Mouse (Mus musculus) heart, embryonic 15.5 days (tissue): ENCODE results near the gene Evl. TPM values are rescaled to one million over a fixed set of nuclear protein-coding genes. Genes with fewer than 3 reads are reported as not detected.

Source experiments
- ATAC-seq: fragments of 200-750 bp; cut with Nextera tagmentation; replicated peaks from 2 replicates; pipeline ENCODE4 v1.8.0; 2017; ENCODE audit warnings: low read depth, moderate TSS enrichment; ENCODE audit not compliant: insufficient number of reproducible peaks, insufficient read depth, low FRiP score
- H3K27ac ChIP-seq: fragments of 300-500 bp; sonication (generic); 2 replicates; pipeline ENCODE4 v1.5.1; 2015; ENCODE audit warnings: mild to moderate bottlenecking, inconsistent platforms
- H3K27me3 ChIP-seq: fragments of 300-500 bp; sonication (generic); 2 replicates; pipeline ENCODE4 v1.6.1; 2015; ENCODE audit warnings: inconsistent platforms
- H3K36me3 ChIP-seq: fragments of 300-500 bp; sonication (generic); 2 replicates; pipeline ENCODE4 v1.6.1; 2015; ENCODE audit warnings: mild to moderate bottlenecking, inconsistent platforms
- H3K4me1 ChIP-seq: fragments of 300-500 bp; sonication (generic); replicated peaks from 2 replicates; pipeline ENCODE4 v1.6.1; 2015; ENCODE audit warnings: inconsistent platforms
- H3K4me2 ChIP-seq: fragments of 300-500 bp; sonication (generic); 2 replicates; pipeline ENCODE4 v1.6.1; 2015; ENCODE audit warnings: inconsistent platforms, mild to moderate bottlenecking, moderate library complexity
- H3K4me3 ChIP-seq: fragments of 300-500 bp; sonication (generic); 2 replicates; pipeline ENCODE4 v1.5.1; 2015; ENCODE audit warnings: mild to moderate bottlenecking, inconsistent platforms
- H3K9ac ChIP-seq: fragments of 300-500 bp; sonication (generic); 2 replicates; pipeline ENCODE4 v1.6.1; 2015; ENCODE audit warnings: mild to moderate bottlenecking, inconsistent platforms
- H3K9me3 ChIP-seq: fragments of 300-500 bp; sonication (generic); replicated peaks from 2 replicates; pipeline ENCODE4 v1.6.1; 2016; ENCODE audit warnings: inconsistent platforms
- WGBS: fragments of 180-500 bp; shearing (Covaris S2); methylation state at CpG from one replicate; pipeline ENCODE4 v1.1.7; 2015; ENCODE audit warnings: mixed read lengths; 5-methylcytosine and 5-hydroxymethylcytosine counted together
- microRNA counts: library from miRNA; unstranded; fragments of <30 nt; microRNA quantifications from one replicate; lab custom pipeline; 2016
- microRNA-seq: library from miRNA; unstranded; fragments of <30 nt; microRNA quantifications from one replicate; pipeline ENCODE4, GENCODE M21; 2016
- polyA plus RNA-seq: library from polyadenylated mRNA; unstranded; fragments of >200 nt; fragmentation: Nextera tagmentation; extraction: Ambion mirVana; gene quantifications from 2 replicates; pipeline ENCODE4 v1.2.1, GENCODE M21; 2015

The Evl gene
- polyA plus RNA-seq, 1 experiment from 2014 or later: 33.8 TPM

GRCm38 (mm10) chr12:108715854-108716253, 161.3 kb downstream of the Evl start:
- H3K36me3 ChIP-seq: no peaks in the 10 kb centered on the region
- H3K9me3 ChIP-seq: no peaks in the 10 kb centered on the region
- H3K9ac ChIP-seq: no peak overlapping the region
- WGBS: 70% methylated on average over 5 of the region's 5 CpGs
- no peaks in the 10 kb centered on the region for H3K4me1 ChIP-seq
- no peak for ATAC-seq
- no peak overlapping the region for H3K27ac ChIP-seq
- H3K4me2 ChIP-seq: no peak overlapping the region
- no peak overlapping the region for H3K4me3 ChIP-seq
- H3K27me3 ChIP-seq: no peaks in the 10 kb centered on the region

GRCm38 (mm10) chr12:108718485-108718884, 164.0 kb downstream of the Evl start:
- H3K4me2 ChIP-seq: no peak overlapping the region
- ATAC-seq: no peak
- H3K4me1 ChIP-seq: no peaks in the 10 kb centered on the region
- no peaks in the 10 kb centered on the region for H3K27me3 ChIP-seq
- WGBS: 84% methylated on average over 3 of the region's 3 CpGs
- no peak overlapping the region for H3K27ac ChIP-seq
- H3K4me3 ChIP-seq: no peak overlapping the region
- H3K36me3 ChIP-seq: no peaks in the 10 kb centered on the region
- H3K9me3 ChIP-seq: no peaks in the 10 kb centered on the region
- H3K9ac ChIP-seq: no peak overlapping the region

- H3K9me3 ChIP-seq: no peaks in the 10 kb centered on the region
- H3K4me1 ChIP-seq: no peaks in the 10 kb centered on the region
- no peak for ATAC-seq
- no peak overlapping the region for H3K4me3 ChIP-seq
- WGBS: 90% methylated on average over 4 of the region's 4 CpGs
- no peaks in the 10 kb centered on the region for H3K27me3 ChIP-seq
- H3K9ac ChIP-seq: no peak overlapping the region
- no peaks in the 10 kb centered on the region for H3K36me3 ChIP-seq
- H3K27ac ChIP-seq: no peak overlapping the region
- H3K4me2 ChIP-seq: no peak overlapping the region
These were observed 167.9 kb downstream of the Evl start for GRCm38 (mm10) chr12:108722464-108722863.

- Histone ChIP-seq H3K27me3 (no peaks in the 10 kb centered on the region), H3K4me2 (no peak overlapping the region), H3K36me3 (no peaks in the 10 kb centered on the region), H3K27ac (no peak overlapping the region), H3K9me3 (no peaks in the 10 kb centered on the region), H3K4me3 (no peak overlapping the region), H3K9ac (no peak overlapping the region), H3K4me1 (no peaks in the 10 kb centered on the region)
- 65% methylated on average over 3 of the region's 3 CpGs for WGBS
- ATAC-seq: no peak
These were observed 169.3 kb downstream of the Evl start for GRCm38 (mm10) chr12:108723841-108724240.

- no peak overlapping the region for H3K4me2 ChIP-seq
- H3K9me3 ChIP-seq: no peaks in the 10 kb centered on the region
- no peaks in the 10 kb centered on the region for H3K36me3 ChIP-seq
- no peak for ATAC-seq
- H3K27me3 ChIP-seq: no peaks in the 10 kb centered on the region
- H3K9ac ChIP-seq: no peak overlapping the region
- H3K4me3 ChIP-seq: no peak overlapping the region
- no peaks in the 10 kb centered on the region for H3K4me1 ChIP-seq
- H3K27ac ChIP-seq: no peak overlapping the region
- WGBS: 90% methylated on average over 2 of the region's 2 CpGs
These were observed 179.9 kb downstream of the Evl start for GRCm38 (mm10) chr12:108734386-108734785.

GRCm38 (mm10) chr12:108737838-108738237, 183.3 kb downstream of the Evl start:
- Histone ChIP-seq H3K27ac (no peak overlapping the region), H3K4me3 (no peak overlapping the region), H3K4me2 (no peak overlapping the region), H3K9ac (no peak overlapping the region), H3K9me3 (no peaks in the 10 kb centered on the region), H3K4me1 (no peaks in the 10 kb centered on the region), H3K36me3 (no peaks in the 10 kb centered on the region), H3K27me3 (no peaks in the 10 kb centered on the region)
- no peak for ATAC-seq
- 86% methylated on average over 7 of the region's 7 CpGs for WGBS

MicroRNAs within 50 kb of the gene (microRNA counts, 519-probe panel; counts per million panel counts)
- microRNA mmu-miR-342-3p (lab: Ali Mortazavi, UCI): 3,457 counts per million, percentile 84 among the panel's probes with 10 or more counts
- not detected for microRNA mmu-miR-342-5p (lab: Ali Mortazavi, UCI)

Small RNAs within 50 kb of the gene (microRNA-seq; reads per million reads assigned to microRNA genes)
- gene Gm23872 (not detected), gene Mir342 (2,986 reads per million, percentile 88 among the genes with 10 or more reads in this experiment)

Other genes with a start within 250 kb of the Evl start
- 1.0 TPM in 2 replicates for gene Hhipl1, start 248.4 kb upstream of the Evl start, polyA plus RNA-seq
- gene Cyp46a1, start 220.3 kb upstream of the Evl start, polyA plus RNA-seq: 5.6 and 6.2 TPM in 2 replicates
- gene Eml1, start 183.8 kb upstream of the Evl start, polyA plus RNA-seq: 62.5 and 76.6 TPM in 2 replicates
- gene Degs2, start 147.6 kb downstream of the Evl start, polyA plus RNA-seq: 0.54 and 2.1 TPM in 2 replicates
- gene Yy1, start 238.3 kb downstream of the Evl start, polyA plus RNA-seq: 10.5 and 13.1 TPM in 2 replicates